Mouse (Mus musculus): Measurements from ENCODE around the gene Nfil3. TPM values are rescaled to one million over a fixed set of nuclear protein-coding genes. Genes with fewer than 3 reads are reported as not detected.
A peak's percentile ranks its signal among the peaks of the same experiment; 100 is the strongest.

The Nfil3 gene
- polyA plus RNA-seq, 1 experiment from 2014 or later: 34.4 TPM

GRCm38 (mm10) chr13:52980211-52980950 lies 492 bp downstream of the Nfil3 start:
- H3K27ac ChIP-seq: peak overlapping the region; percentile 97
- no peaks in the 10 kb centered on the region for H3K27me3 ChIP-seq (replicated peaks)
- H3K36me3 ChIP-seq: no peaks in the 10 kb centered on the region
- no peaks in the 10 kb centered on the region for H3K9me3 ChIP-seq
- H3K4me3 ChIP-seq (replicated peaks): peak overlapping the region; percentile 97
- H3K4me1 ChIP-seq (replicated peaks): peaks cover 21% of the 10 kb centered on the region
- peak overlapping the region; percentile 97 for H3K4me2 ChIP-seq (replicated peaks)
- under 1% methylated on average over 77 of the region's 77 CpGs for WGBS
- peak overlapping the region; percentile 90 for H3K9ac ChIP-seq
- peak; percentile 66 for ATAC-seq

DNA sequence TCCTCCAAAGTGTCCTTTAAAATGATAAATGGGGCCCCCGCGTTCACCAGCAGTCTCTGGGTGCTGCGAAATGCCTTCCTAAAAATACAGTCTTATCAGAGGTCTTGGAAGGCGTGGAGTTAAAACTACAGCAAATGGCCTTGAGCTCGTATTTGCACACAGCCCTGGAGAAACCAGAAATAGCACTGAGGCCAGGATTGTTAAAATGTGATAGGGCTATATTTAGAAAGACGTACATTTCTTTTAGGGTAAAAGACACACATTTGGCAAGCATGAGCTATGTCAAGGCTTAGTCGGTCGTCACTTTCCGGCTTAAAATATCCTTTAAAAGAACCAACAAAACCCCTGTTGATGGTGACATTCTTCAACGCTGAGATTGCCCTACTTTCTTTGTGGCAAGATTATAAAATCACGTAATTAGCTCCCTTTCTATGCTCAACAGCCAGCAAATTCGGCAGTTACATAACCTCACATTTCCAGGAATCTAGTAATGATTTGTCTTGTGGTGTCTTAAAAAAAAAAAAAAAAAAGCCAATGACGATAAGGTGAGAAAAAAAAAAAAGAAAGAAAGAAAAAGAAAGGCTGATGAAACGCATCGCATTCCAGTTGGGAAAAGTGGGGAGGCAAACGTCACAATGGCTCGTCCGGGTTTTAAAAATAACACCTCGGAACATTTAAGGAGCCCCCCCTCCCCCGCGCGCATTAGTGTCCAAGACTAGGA lies 1.4 kb downstream of the Nfil3 start:
- Histone ChIP-seq H3K27me3 (replicated peaks) (no peaks in the 10 kb centered on the region), H3K4me3 (replicated peaks) (peak overlapping the region; percentile 97), H3K27ac (peak overlapping the region; percentile 97), H3K4me1 (replicated peaks) (peaks cover 22% of the 10 kb centered on the region), H3K9me3 (no peaks in the 10 kb centered on the region), H3K4me2 (replicated peaks) (peak overlapping the region; percentile 97), H3K36me3 (no peaks in the 10 kb centered on the region), H3K9ac (peak overlapping the region; percentile 90)
- WGBS: under 1% methylated on average over 22 of the region's 22 CpGs
- ATAC-seq: no peak

GRCm38 (mm10) chr13:52978321-52978981 lies 2.4 kb downstream of the Nfil3 start:
- Histone ChIP-seq H3K9me3 (no peaks in the 10 kb centered on the region), H3K27ac (peak overlapping the region; percentile 81), H3K27me3 (replicated peaks) (no peaks in the 10 kb centered on the region), H3K4me2 (replicated peaks) (peak overlapping the region; percentile 93), H3K36me3 (no peaks in the 10 kb centered on the region), H3K4me1 (replicated peaks) (peaks cover 22% of the 10 kb centered on the region), H3K9ac (peak overlapping the region; percentile 68), H3K4me3 (replicated peaks) (peak overlapping the region; percentile 66)
- under 1% methylated on average over 61 of the region's 64 CpGs for WGBS
- ATAC-seq: peak; percentile 14

GRCm38 (mm10) chr13:52977757-52978156 lies 3.1 kb downstream of the Nfil3 start:
- Histone ChIP-seq H3K27ac (no peak overlapping the region), H3K9me3 (no peaks in the 10 kb centered on the region), H3K4me2 (replicated peaks) (peak overlapping the region; percentile 93), H3K27me3 (replicated peaks) (no peaks in the 10 kb centered on the region), H3K9ac (peak overlapping the region; percentile 68; the same call in 1 of the 2 replicates), H3K36me3 (no peaks in the 10 kb centered on the region), H3K4me3 (replicated peaks) (peak overlapping the region; percentile 66), H3K4me1 (replicated peaks) (peaks cover 22% of the 10 kb centered on the region)
- no peak for ATAC-seq
- WGBS: 33% methylated on average over 4 of the region's 4 CpGs

DNA sequence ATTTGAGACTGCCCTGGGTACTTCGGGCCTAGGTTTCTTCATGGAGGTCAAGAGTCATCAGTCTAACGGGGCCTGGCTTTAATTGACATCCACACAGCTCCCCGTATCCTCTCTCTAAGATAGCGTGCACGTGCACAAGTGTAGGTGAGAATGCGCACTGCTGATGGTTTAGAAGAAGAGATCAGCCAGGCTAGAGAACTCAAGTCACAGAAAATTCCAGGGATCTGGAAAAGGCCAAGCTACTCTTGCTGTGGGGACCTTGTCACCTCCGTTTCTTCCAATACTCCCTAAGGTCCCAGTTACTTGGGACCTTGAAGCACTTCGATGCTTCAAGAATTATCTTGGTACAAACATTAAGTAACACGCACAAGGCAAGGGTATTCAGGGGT lies 3.7 kb downstream of the Nfil3 start:
- 86% methylated on average over 9 of the region's 9 CpGs for WGBS
- H3K27ac ChIP-seq: 0 out of 2 replicates have a peak overlapping the region, but pooled peaks have one; percentile 24
- peak overlapping the region; percentile 93 for H3K4me2 ChIP-seq (replicated peaks)
- no peaks in the 10 kb centered on the region for H3K9me3 ChIP-seq
- ATAC-seq: no peak
- no peaks in the 10 kb centered on the region for H3K36me3 ChIP-seq
- H3K4me3 ChIP-seq (replicated peaks): no peak overlapping the region
- H3K9ac ChIP-seq: 0 out of 2 replicates have a peak overlapping the region, but pooled peaks have one; percentile 68
- H3K4me1 ChIP-seq (replicated peaks): peaks cover 21% of the 10 kb centered on the region
- H3K27me3 ChIP-seq (replicated peaks): no peaks in the 10 kb centered on the region

- Histone ChIP-seq H3K4me1 (replicated peaks) (peaks cover 16% of the 10 kb centered on the region), H3K9ac (no peak overlapping the region), H3K27me3 (replicated peaks) (no peaks in the 10 kb centered on the region), H3K36me3 (no peaks in the 10 kb centered on the region), H3K4me2 (replicated peaks) (peak overlapping the region; percentile 93), H3K4me3 (replicated peaks) (no peak overlapping the region), H3K27ac (0 out of 2 replicates have a peak overlapping the region, but pooled peaks have one; percentile 24), H3K9me3 (no peaks in the 10 kb centered on the region)
- ATAC-seq: no peak; the same call in 1 of the 2 replicates
- WGBS: 49% methylated on average over 16 of the region's 16 CpGs
Measured at GRCm38 (mm10) chr13:52976510-52977220, 4.2 kb downstream of the Nfil3 start.

DNA sequence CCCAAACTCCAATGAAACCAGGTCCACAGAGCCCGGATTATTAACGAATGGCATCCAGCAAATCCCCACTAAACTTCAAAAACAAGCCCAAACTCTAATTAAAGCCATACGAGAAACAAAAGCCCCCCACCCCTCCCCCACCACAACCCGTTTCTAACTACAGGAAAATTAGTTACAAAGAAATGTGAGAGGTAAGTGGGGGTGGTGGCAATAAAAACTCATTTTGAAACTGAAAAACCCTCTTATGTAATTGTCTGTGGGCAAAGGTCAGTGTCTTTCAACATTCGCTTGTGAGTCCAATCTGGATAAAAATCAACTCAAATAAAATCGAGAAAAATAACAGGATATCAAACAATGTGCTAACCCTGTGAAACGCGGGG lies 4.8 kb downstream of the Nfil3 start:
- Histone ChIP-seq H3K27me3 (replicated peaks) (no peaks in the 10 kb centered on the region), H3K4me3 (replicated peaks) (no peak overlapping the region), H3K9me3 (no peaks in the 10 kb centered on the region), H3K27ac (no peak overlapping the region), H3K9ac (no peak overlapping the region), H3K4me2 (replicated peaks) (peak overlapping the region; percentile 93), H3K36me3 (no peaks in the 10 kb centered on the region), H3K4me1 (replicated peaks) (peaks cover 16% of the 10 kb centered on the region)
- WGBS: 42% methylated on average over 8 of the region's 8 CpGs
- no peak for ATAC-seq

GRCm38 (mm10) chr13:52974676-52975075 lies 6.2 kb downstream of the Nfil3 start:
- H3K27me3 ChIP-seq (replicated peaks): no peaks in the 10 kb centered on the region
- 62% methylated on average over 3 of the region's 3 CpGs for WGBS
- ATAC-seq: peak; percentile 64; the same call in 1 of the 2 replicates
- peaks cover 16% of the 10 kb centered on the region for H3K4me1 ChIP-seq (replicated peaks)
- H3K9me3 ChIP-seq: no peaks in the 10 kb centered on the region
- H3K36me3 ChIP-seq: no peaks in the 10 kb centered on the region
- no peak overlapping the region for H3K27ac ChIP-seq
- H3K4me3 ChIP-seq (replicated peaks): no peak overlapping the region
- no peak overlapping the region for H3K4me2 ChIP-seq (replicated peaks)
- H3K9ac ChIP-seq: no peak overlapping the region

DNA sequence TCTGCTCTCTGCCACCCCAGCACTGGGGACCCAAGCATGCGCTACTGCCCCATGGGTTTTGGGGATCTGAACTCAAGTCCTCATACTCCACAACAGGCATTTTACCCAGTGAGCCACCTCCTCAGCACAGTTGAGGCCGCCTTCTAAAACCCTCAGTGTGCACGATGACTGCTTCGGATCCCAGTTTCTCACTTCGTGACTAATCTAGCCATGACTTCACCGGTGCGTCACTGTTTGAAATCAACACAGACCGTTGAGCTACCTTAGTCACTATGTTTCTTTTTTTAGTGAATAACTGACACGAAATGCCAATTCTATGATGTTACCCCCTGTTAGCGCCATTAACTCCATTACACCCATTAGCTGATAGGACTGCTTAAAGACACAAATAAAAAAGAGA lies 7.4 kb downstream of the Nfil3 start:
- Histone ChIP-seq H3K36me3 (peaks cover 3% of the 10 kb centered on the region; the same call in 1 of the 2 replicates), H3K4me2 (replicated peaks) (no peak overlapping the region), H3K4me3 (replicated peaks) (no peak overlapping the region), H3K27me3 (replicated peaks) (no peaks in the 10 kb centered on the region), H3K27ac (no peak overlapping the region), H3K4me1 (replicated peaks) (peaks cover 16% of the 10 kb centered on the region), H3K9ac (no peak overlapping the region), H3K9me3 (no peaks in the 10 kb centered on the region)
- WGBS: 95% methylated on average over 10 of the region's 10 CpGs
- no peak for ATAC-seq

- H3K27ac ChIP-seq: no peak overlapping the region
- no peak for ATAC-seq
- no peak overlapping the region for H3K4me3 ChIP-seq (replicated peaks)
- H3K4me2 ChIP-seq (replicated peaks): no peak overlapping the region
- no peaks in the 10 kb centered on the region for H3K9me3 ChIP-seq
- H3K9ac ChIP-seq: no peak overlapping the region
- peaks cover 13% of the 10 kb centered on the region for H3K4me1 ChIP-seq (replicated peaks)
- 84% methylated on average over 3 of the region's 3 CpGs for WGBS
- no peaks in the 10 kb centered on the region for H3K27me3 ChIP-seq (replicated peaks)
- peaks cover 11% of the 10 kb centered on the region for H3K36me3 ChIP-seq
Measured at GRCm38 (mm10) chr13:52972626-52973025, 8.2 kb downstream of the Nfil3 start.

DNA sequence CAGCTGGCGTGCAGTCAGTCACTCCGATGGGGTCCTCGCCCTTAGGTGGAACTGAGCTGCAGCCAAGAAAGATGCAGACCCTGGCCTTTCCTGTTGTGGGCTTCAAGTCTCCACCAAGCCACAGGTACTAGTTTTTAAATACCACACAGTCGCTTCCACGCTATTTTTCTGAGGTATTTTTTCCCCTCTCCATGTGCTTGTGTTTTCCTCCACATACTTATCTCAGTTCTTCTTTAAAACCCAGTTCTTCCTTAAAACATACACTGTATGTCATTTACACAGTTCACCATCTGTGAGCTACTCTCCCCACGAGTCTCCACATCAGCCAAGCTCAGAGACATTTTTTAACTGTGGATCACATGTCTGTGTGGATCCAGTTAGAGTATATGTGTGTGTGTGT lies 10.0 kb downstream of the Nfil3 start:
- H3K27ac ChIP-seq: no peak overlapping the region
- H3K4me1 ChIP-seq (replicated peaks): 0 out of 2 replicates have a peak, but pooled peaks cover 5% of the 10 kb centered on the region
- H3K27me3 ChIP-seq (replicated peaks): no peaks in the 10 kb centered on the region
- WGBS: 84% methylated on average over 6 of the region's 6 CpGs
- no peak for ATAC-seq
- no peak overlapping the region for H3K4me2 ChIP-seq (replicated peaks)
- no peaks in the 10 kb centered on the region for H3K9me3 ChIP-seq
- H3K4me3 ChIP-seq (replicated peaks): no peak overlapping the region
- no peak overlapping the region for H3K9ac ChIP-seq
- peaks cover 22% of the 10 kb centered on the region for H3K36me3 ChIP-seq

GRCm38 (mm10) chr13:52962922-52963321 lies 18.0 kb downstream of the Nfil3 start:
- H3K4me3 ChIP-seq (replicated peaks): no peak overlapping the region
- no peak overlapping the region for H3K9ac ChIP-seq
- no peak overlapping the region for H3K4me2 ChIP-seq (replicated peaks)
- H3K36me3 ChIP-seq: peaks cover 20% of the 10 kb centered on the region
- H3K9me3 ChIP-seq: no peaks in the 10 kb centered on the region
- ATAC-seq: no peak
- no peaks in the 10 kb centered on the region for H3K27me3 ChIP-seq (replicated peaks)
- 88% methylated on average over 4 of the region's 4 CpGs for WGBS
- no peak overlapping the region for H3K27ac ChIP-seq
- no peaks in the 10 kb centered on the region for H3K4me1 ChIP-seq (replicated peaks)
